Mouse (Mus musculus): ENCODE measurements at regions not wholly inside any gene's neighbourhood (a gene's known extent, or its start where the extent isn't known, plus 50 kb on each side); places are given as distances from the start of the nearest gene placed in this dataset.

- H3K9ac ChIP-seq (replicated peaks; ENCODE audit: low read length, poor library complexity, severe bottlenecking), result no peak overlapping the region
- no peak overlapping the region for H3K4me2 ChIP-seq (ENCODE audit: low read depth, low read length, poor library complexity, severe bottlenecking)
- no peak overlapping the region for H3K27ac ChIP-seq (ENCODE audit: low read depth, low read length)
- DNase-seq (ENCODE audit: low spot score), result peak; percentile 25
- no peak for ATAC-seq (ENCODE audit: low FRiP score)
- no peak for TF ChIP-seq CTCF (IDR thresholded peaks at IDR 0.05)
- no peaks in the 10 kb centered on the region for H3K27me3 ChIP-seq (ENCODE audit: insufficient read depth, low read length)
- H3K9me3 ChIP-seq (ENCODE audit: low read length), result no peaks in the 10 kb centered on the region
- H3K4me1 ChIP-seq (ENCODE audit: insufficient read depth, low read length), result no peaks in the 10 kb centered on the region
- no peak overlapping the region for H3K4me3 ChIP-seq (ENCODE audit: low read depth, low read length)
- H3K36me3 ChIP-seq (ENCODE audit: insufficient read depth, low read length), result no peaks in the 10 kb centered on the region
- 29% methylated on average over 11 of the region's 11 CpGs for WGBS
Measured at GRCm38 (mm10) chr11:24502722-24503424, 425.0 kb downstream of the Bcl11a start.

DNA sequence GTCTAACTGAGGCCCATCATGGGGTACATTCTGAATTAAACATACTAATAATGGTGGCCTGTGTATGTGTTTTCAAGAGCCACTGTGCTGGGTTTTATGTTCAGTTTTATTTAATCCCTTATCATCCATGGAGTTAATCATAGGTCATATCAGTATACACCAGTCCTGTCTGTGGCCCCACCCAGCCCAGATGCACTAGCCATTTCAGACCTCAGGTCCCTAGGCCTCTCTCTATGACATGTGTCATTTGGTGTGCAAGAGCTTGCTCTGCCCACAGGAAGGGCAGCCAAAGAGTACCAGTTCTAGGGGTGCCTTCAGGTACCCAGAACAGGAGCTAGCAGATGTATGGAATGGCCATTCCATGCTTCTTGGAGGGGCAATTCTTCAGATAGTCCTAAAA lies 437.7 kb downstream of the Bcl11a start:
- H3K9ac ChIP-seq (replicated peaks; ENCODE audit: low read length, poor library complexity, severe bottlenecking), result no peak overlapping the region
- H3K4me3 ChIP-seq (ENCODE audit: low read depth, low read length), result no peak overlapping the region
- ATAC-seq (ENCODE audit: low FRiP score) (no peak), DNase-seq (ENCODE audit: low spot score) (no peak)
- TF ChIP-seq CTCF (IDR thresholded peaks at IDR 0.05), result no peak
- no peak overlapping the region for H3K27ac ChIP-seq (ENCODE audit: low read depth, low read length)
- no peaks in the 10 kb centered on the region for H3K36me3 ChIP-seq (ENCODE audit: insufficient read depth, low read length)
- no peaks in the 10 kb centered on the region for H3K9me3 ChIP-seq (ENCODE audit: low read length)
- H3K4me2 ChIP-seq (ENCODE audit: low read depth, low read length, poor library complexity, severe bottlenecking), result no peak overlapping the region
- H3K4me1 ChIP-seq (ENCODE audit: insufficient read depth, low read length), result no peaks in the 10 kb centered on the region
- H3K27me3 ChIP-seq (ENCODE audit: insufficient read depth, low read length), result no peaks in the 10 kb centered on the region

DNA sequence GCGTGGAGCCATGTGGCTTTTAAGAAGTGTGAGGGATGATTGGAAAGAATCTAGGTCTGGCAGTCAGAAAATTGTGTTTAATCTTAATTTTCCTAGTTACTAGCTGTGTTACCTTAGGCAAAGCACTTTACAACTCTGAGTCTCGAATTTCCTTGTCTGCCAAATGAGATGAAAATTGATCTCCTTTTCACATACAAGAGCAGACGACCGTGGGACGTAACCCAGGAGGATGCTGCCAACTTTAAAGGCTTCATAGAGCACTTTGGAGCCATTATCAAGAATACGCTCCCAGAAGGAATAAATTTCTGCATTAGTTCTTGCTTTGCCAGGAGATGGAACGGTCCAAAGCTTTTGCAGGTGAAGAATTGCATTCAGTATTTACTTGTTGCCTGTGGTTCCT lies 457.6 kb downstream of the Bcl11a start:
- TF ChIP-seq CTCF (IDR thresholded peaks at IDR 0.05), result no peak
- no peak overlapping the region for H3K4me2 ChIP-seq (ENCODE audit: low read depth, low read length, poor library complexity, severe bottlenecking)
- no peak for ATAC-seq (ENCODE audit: low FRiP score)
- H3K4me3 ChIP-seq (ENCODE audit: low read depth, low read length), result no peak overlapping the region
- WGBS, result 68% methylated on average over 7 of the region's 7 CpGs
- DNase-seq (ENCODE audit: low spot score), result no peak
- no peaks in the 10 kb centered on the region for H3K9me3 ChIP-seq (ENCODE audit: low read length)
- H3K9ac ChIP-seq (replicated peaks; ENCODE audit: low read length, poor library complexity, severe bottlenecking), result no peak overlapping the region
- H3K36me3 ChIP-seq (ENCODE audit: insufficient read depth, low read length), result no peaks in the 10 kb centered on the region
- H3K27me3 ChIP-seq (ENCODE audit: insufficient read depth, low read length), result no peaks in the 10 kb centered on the region
- H3K4me1 ChIP-seq (ENCODE audit: insufficient read depth, low read length), result no peaks in the 10 kb centered on the region
- no peak overlapping the region for H3K27ac ChIP-seq (ENCODE audit: low read depth, low read length)

- Histone ChIP-seq H3K27me3 (ENCODE audit: insufficient read depth, low read length) (no peaks in the 10 kb centered on the region), H3K27ac (ENCODE audit: low read depth, low read length) (no peak overlapping the region), H3K4me3 (ENCODE audit: low read depth, low read length) (no peak overlapping the region), H3K9ac (replicated peaks; ENCODE audit: low read length, poor library complexity, severe bottlenecking) (no peak overlapping the region), H3K9me3 (ENCODE audit: low read length) (no peaks in the 10 kb centered on the region), H3K4me1 (ENCODE audit: insufficient read depth, low read length) (no peaks in the 10 kb centered on the region), H3K36me3 (ENCODE audit: insufficient read depth, low read length) (no peaks in the 10 kb centered on the region), H3K4me2 (ENCODE audit: low read depth, low read length, poor library complexity, severe bottlenecking) (no peak overlapping the region)
- DNase-seq (ENCODE audit: low spot score), result no peak
- no peak for TF ChIP-seq CTCF (IDR thresholded peaks at IDR 0.05)
- no peak for ATAC-seq (ENCODE audit: low FRiP score)
Measured at GRCm38 (mm10) chr11:24537721-24538120, 459.9 kb downstream of the Bcl11a start.

DNA sequence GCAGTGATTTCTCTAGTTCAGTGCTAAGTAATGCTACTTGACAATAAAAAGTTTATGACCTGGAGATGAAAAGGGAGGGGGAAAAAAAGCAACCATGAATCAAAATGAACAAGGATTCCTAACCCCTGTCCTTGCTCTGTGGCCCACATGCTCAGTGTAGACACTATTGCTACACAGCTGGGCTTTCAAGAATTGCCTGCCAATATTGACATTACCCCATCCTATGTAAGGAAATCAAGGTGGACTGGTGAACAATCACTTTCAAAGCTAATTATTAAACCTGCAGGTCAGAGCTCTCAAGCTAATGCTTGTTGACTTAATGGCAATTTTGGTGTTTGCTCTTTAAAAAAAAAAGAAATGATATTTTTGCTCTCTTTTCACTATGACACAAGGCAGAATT lies 491.8 kb downstream of the Bcl11a start:
- Histone ChIP-seq H3K36me3 (ENCODE audit: insufficient read depth, low read length) (no peaks in the 10 kb centered on the region), H3K27me3 (ENCODE audit: insufficient read depth, low read length) (no peaks in the 10 kb centered on the region), H3K9ac (replicated peaks; ENCODE audit: low read length, poor library complexity, severe bottlenecking) (no peak overlapping the region), H3K4me1 (ENCODE audit: insufficient read depth, low read length) (no peaks in the 10 kb centered on the region), H3K4me3 (ENCODE audit: low read depth, low read length) (no peak overlapping the region), H3K4me2 (ENCODE audit: low read depth, low read length, poor library complexity, severe bottlenecking) (no peak overlapping the region), H3K27ac (ENCODE audit: low read depth, low read length) (no peak overlapping the region), H3K9me3 (ENCODE audit: low read length) (no peaks in the 10 kb centered on the region)
- no peak for ATAC-seq (ENCODE audit: low FRiP score)
- no peak for DNase-seq (ENCODE audit: low spot score)
- TF ChIP-seq CTCF (IDR thresholded peaks at IDR 0.05), result no peak

DNA sequence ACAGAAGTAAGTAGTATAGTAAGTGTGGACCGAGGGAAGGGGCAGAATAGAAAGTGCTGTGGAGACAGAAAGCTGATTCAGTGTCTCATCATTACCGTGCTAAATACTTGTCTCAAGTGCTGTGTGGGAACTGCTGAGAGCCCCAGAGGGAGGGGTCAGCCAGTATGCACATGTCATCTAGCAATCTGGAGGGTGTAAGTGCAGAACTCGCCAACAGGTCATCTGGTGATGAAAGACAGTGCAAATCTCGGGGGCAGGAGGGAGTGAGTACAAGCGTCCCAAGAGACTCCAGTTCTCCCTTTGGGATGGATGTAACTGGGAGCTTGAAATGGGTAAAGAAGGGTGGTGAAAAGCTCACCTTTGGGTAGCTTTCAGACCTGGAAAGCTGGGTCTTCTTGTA lies 535.7 kb downstream of the Bcl11a start:
- ATAC-seq (ENCODE audit: low FRiP score) (no peak), DNase-seq (ENCODE audit: low spot score) (no peak)
- no peak overlapping the region for H3K9ac ChIP-seq (replicated peaks; ENCODE audit: low read length, poor library complexity, severe bottlenecking)
- H3K36me3 ChIP-seq (ENCODE audit: insufficient read depth, low read length), result no peaks in the 10 kb centered on the region
- H3K4me2 ChIP-seq (ENCODE audit: low read depth, low read length, poor library complexity, severe bottlenecking), result no peak overlapping the region
- TF ChIP-seq CTCF (IDR thresholded peaks at IDR 0.05), result no peak
- H3K4me1 ChIP-seq (ENCODE audit: insufficient read depth, low read length), result no peaks in the 10 kb centered on the region
- 72% methylated on average over 5 of the region's 5 CpGs for WGBS
- H3K4me3 ChIP-seq (ENCODE audit: low read depth, low read length), result no peak overlapping the region
- no peaks in the 10 kb centered on the region for H3K27me3 ChIP-seq (ENCODE audit: insufficient read depth, low read length)
- H3K27ac ChIP-seq (ENCODE audit: low read depth, low read length), result no peak overlapping the region
- H3K9me3 ChIP-seq (ENCODE audit: low read length), result no peaks in the 10 kb centered on the region
